Mouse (Mus musculus): ENCODE measurements at regions not wholly inside any gene's neighbourhood (a gene's known extent, or its start where the extent isn't known, plus 50 kb on each side); places are given as distances from the start of the nearest gene placed in this dataset.

- TF ChIP-seq CTCF (IDR thresholded peaks at IDR 0.05; ENCODE audit: low read depth) (no peak), EP300 (IDR thresholded peaks at IDR 0.05; ENCODE audit: low read depth) (no peak)
Observed at GRCm38 (mm10) chr10:51287852-51288251, 192.6 kb upstream of the Gm49339 start.

All from liver, postnatal 0 days (tissue).